Mouse (Mus musculus) cerebellum, postnatal 4 days (tissue): ENCODE results near the gene Hoxa5.

Source experiments
- DNase-seq, 2 experiments: peaks; one replicate each; pipeline ENCODE4 v3.0.0; 2022; ENCODE audit warnings: low spot score in 2 of 2, mixed read lengths in 1 of 2

Gene Hoxa5

DNA sequence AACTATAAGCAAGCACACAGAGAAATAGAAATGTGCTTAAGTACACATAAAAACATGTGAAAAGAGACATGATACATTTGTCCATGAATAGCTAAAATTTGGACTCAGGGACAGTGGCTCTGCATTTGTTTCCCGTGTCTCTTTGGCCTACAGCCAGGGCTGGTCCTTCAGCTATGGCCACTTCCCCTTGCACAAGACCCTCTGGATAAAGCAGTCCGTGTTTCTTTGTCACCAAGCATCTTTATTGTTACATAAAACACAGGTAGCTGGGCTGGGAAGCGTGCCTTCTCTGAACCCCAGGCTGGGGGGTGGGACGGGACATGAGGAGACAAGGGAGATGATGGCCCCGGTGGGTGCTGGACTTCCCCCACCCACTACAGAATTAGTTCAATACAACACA, 9.9 kb upstream of the Hoxa5 start:
- DNase-seq, result no peak

- DNase-seq, result no peak
These were observed 9.0 kb upstream of the Hoxa5 start, which contains the start of the genes Hoxa3 and Gm28308 for GRCm38 (mm10) chr6:52213119-52213986. TSS of gene Hoxa3 (minus strand) at chr6:52213336. TSS of gene Gm28308 (minus strand) at chr6:52213339.

GRCm38 (mm10) chr6:52212556-52213118, 8.2 kb upstream of the Hoxa5 start:
- DNase-seq, result no peak

GRCm38 (mm10) chr6:52211961-52212360, 7.6 kb upstream of the Hoxa5 start:
- DNase-seq, result no peak

DNA sequence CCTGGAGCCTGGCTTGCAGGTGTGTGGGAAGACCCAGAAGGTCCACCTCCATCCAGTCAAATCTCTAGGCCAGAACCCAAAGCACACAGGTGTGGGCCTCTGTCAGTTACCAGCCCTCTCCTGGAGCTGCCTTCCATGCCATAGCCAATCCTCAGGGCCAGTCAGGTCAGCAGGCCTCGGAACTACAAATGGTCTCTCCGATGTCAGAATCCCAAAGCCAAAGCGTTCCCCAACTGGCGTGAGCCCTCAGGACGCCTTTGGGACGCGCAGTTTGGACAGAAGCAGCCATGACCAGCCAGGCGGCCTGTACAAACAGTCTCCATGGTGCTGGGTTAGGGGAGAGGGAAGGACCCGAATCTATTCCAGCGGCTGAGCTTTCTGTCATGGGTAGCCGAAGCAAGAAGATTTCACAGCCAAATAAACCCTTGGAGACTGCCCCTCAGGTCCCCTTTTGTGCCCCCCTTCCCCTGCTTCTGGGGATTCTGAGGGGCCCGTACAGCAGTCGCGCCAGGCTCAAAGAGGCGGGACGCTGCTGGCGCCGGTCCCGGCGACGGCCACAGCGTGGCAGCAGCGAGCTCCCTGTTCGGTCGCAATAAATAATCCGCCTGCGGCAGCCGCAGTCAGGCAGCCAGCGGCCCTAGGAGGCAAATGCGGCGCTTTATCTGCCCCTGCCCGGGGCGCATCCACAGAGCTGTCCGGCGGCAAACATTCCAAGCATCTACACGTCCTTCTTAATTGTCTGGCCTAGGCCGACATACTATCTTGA, 7.0 kb upstream of the Hoxa5 start:
- DNase-seq, result peak in 1 of 2 experiments; percentile 75

- DNase-seq, result no peak
These were observed 5.3 kb upstream of the Hoxa5 start for GRCm38 (mm10) chr6:52209685-52210046.

GRCm38 (mm10) chr6:52208868-52209684, 4.7 kb upstream of the Hoxa5 start:
- DNase-seq, result no peak

GRCm38 (mm10) chr6:52208072-52208867, 3.9 kb upstream of the Hoxa5 start, which contains the start of gene Hoxa6:
TSS of gene Hoxa6 (minus strand) at chr6:52208722.
- no peak for DNase-seq

DNA sequence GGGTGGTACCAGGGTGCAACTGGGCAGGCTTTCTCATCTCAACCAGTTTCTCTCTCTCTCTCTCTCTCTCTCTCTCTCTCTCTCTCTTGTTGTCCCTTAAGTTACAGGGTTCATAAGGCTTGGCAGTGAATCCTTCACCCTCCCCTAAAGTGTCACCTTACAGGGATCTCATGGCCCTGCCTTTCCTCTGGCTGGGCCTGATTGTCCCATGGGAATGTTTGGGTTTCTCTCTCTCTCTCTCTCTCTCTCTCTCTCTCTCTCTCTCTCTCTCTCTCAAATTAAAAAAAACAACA, 3.2 kb upstream of the Hoxa5 start:
- no peak for DNase-seq

GRCm38 (mm10) chr6:52206882-52207683, 2.7 kb upstream of the Hoxa5 start:
- no peak for DNase-seq

DNA sequence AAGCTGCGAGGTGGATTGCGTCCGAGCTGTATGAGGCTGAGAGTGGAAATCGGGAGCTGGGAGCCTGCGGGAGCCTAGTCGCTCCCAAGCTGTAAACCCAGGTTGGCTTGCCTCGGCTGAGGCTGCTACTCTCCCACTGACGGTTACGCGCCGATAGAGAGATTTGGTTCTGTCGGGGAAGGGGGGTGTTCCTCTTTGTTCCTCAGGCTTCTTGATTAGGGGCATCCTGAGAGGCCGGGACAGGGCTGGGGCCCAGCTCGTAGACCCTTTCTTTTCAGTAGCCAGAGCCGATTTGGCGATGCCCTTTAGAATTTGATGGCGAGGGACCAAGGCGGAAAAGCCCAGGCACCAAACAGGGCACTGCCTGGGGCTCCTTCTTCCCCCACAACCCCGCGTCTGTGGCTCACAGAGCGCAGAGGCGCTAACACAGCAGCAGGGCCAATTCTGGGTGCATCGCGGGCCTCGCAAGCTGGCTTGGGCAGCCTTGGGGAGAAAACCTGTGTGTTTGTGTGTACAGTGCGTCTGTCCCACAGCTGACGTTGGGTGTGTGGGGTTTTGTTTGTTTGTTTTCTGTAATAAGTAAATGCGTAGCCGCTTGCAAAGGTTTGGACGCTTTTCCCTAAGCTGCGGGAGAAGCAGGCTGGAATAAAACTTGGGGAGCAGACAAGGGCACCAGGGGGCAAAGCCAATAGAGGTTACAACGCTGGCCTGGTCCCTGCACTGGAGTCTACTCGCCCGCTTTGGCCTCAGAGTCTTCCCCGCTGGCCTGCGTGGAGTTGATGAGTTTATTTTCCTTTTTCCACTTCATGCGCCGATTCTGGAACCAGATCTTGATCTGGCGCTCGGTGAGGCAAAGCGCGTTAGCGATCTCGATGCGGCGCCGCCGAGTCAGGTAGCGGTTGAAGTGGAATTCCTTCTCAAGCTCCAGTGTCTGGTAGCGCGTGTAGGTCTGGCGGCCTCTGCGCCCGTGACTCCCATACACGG, 1.5 kb upstream of the Hoxa5 start:
- no peak for DNase-seq

GRCm38 (mm10) chr6:52205221-52205620, 834 bp upstream of the Hoxa5 start:
- no peak for DNase-seq

DNA sequence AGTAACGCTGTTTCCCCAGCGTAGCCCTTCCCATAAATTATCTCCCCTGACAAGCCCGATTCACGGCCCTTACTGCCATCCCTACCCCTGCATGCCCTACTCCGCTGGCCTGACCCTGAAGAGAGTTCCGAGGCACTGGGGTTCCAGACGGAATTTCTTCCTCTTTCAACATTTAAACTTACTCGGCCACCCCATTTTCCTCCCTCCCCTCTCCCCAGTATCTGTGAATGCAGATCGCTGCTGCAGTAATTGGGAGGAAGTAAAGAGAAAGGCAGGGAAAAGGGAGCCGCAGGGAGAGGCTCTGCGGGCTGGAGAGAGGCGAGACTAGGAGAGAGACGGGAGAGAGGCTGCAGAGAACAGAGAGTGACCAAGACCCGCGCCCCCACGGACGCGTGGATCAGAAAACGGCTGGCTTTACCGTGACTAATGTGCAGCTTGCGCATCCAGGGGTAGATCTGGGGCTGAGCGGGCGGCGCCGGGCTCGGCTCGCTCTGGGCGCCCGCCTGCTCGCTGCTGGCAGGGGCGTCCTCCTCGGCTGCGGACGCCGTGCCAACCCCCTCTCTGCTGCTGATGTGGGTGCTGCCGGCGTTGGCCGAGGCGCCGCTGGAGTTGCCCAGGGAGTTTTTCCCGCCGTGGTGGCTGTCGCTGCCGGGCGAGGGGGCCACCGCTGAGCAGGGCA, 877 bp downstream of the Hoxa5 start:
- DNase-seq, result no peak

GRCm38 (mm10) chr6:52203121-52203370, 1.3 kb downstream of the Hoxa5 start:
- no peak for DNase-seq

DNA sequence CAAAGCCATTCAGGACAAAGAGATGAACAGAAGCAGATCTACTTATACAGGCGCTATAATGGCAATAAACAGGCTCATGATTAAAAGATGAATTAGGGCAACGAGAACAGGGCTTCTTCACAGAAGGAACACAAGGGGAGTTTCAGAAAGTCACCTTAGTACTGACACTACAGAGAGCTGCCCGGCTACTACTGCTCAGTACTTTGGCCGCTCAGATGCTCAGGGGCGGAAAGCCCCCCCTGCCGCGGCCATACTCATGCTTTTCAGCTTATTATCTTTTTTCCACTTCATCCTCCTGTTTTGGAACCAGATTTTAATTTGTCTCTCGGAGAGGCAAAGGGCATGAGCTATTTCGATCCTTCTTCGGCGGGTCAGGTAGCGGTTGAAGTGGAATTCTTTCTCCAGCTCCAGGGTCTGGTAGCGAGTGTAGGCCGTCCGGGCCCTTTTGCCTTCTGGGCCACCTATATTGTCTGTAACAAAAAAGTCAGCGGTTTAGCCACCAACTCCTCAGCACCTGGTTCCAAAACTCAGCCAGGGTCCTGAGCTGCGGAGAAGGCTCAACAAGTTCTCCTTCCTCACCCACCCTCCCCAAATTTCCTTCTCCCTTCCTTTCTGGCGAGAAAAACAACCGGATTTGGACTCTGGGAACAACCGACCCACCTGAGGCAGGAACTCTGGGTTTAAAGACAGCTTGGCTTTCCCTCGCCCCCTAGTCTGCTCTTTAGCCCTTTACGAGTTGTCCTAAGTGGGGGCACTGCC, 1.8 kb downstream of the Hoxa5 start:
- DNase-seq, result no peak

DNA sequence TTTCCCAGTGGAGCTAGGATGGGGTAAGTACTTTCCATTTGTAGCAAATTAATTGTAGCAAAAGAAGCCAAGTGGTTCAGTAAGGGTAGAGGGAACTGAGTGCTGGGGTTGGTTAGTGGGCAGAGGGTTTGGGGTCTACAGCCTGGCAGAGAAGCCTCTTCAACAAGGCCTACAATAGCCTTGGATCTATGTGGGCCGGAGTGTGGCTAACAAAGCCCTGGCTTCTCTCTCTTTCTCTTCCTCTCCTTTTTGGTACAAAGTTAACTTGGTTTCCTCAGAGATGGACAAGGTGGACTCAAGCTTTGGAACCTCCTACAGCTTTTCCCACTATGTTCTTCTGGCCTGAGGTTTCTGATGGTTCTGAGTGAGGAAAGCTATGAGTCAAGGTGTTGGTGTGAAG, 3.1 kb downstream of the Hoxa5 start:
- DNase-seq, result no peak

- DNase-seq, result no peak
These were observed 3.6 kb downstream of the Hoxa5 start for GRCm38 (mm10) chr6:52200751-52201250.
